Mouse (Mus musculus): ENCODE data around the gene Rbm47.
A peak's percentile ranks its signal among the peaks of the same experiment; 100 is the strongest.

Gene Rbm47

GRCm38 (mm10) chr5:66165748-66166147, 7.2 kb downstream of the Rbm47 start:
- DNase-seq (ENCODE audit: low spot score in 2 of 2): no peak

DNA sequence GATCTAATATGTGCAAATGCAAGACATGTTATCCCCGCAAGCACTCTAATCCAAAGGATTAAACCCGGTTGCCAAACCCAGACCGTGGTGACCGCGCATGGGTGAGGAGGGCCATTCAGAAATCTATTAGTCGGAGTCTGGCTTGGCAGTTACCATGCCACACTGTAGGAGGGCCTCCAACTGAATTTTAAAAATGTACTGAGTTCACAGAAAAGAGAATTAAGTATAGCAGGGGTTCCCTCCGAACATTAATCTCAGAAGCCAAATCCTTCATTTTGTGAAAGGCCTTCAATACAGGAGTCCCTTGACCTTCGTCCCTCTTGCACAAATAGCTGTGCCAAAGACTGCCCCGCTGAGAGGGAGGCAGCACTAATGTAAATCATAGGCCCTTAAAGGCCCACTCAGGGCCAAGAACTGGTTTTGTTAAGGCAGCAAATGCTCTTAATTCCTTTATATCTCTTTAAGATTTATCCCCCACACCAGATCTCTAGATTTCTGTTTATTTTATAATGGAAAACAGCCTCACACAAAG, 16.4 kb downstream of the Rbm47 start:
- no peak for DNase-seq (ENCODE audit: low spot score in 2 of 2)

GRCm38 (mm10) chr5:66154616-66155015, 18.3 kb downstream of the Rbm47 start:
- DNase-seq (ENCODE audit: low spot score in 2 of 2): no peak

- DNase-seq (ENCODE audit: low spot score in 2 of 2): no peak
Observed at GRCm38 (mm10) chr5:66153486-66153885, 19.4 kb downstream of the Rbm47 start.

DNA sequence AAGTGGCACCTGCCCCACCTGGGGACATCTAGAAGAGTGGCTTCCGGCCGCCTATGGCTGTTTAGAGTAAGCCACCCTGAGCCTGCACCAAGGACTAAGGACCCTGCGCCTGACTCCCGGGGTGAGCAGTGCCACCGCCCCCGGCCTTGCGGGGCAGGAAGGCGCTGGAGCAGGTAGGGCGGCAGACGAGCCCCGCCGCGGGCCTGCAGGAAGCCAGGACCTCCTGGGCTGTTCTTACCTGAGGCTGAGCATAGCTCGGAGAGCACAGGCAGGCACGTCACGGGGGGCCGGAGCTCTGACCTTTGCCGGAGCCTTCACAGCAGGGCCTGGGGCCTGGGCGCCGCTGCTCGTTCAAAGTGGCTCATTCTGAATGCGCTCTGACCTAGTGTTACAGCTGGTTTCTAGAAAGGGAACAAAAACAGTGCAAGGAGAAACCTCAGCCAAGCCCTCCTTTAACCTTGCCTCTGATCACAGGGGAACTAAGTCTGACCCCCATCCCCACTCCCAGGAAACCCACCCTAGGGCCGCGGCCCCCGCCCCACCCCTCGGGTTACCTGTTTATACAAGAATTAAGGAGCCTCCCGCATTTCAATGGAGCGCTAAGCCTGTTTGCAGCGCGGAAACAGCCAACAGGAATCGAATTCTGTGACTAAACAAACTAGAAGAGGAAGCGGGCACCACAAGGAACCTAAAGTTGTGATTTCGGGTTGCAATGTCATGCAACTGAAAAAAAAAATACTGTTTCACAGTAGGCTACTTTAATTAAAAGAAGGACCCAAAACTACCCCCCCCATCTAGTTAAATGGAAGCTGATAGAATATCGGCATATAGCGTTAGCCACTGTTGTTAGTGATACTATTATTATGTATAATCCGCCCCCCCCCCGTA, 21.4 kb downstream of the Rbm47 start:
- DNase-seq (ENCODE audit: low spot score in 2 of 2): peak; percentile 34 to 36

- peak; percentile 14 to 23 for DNase-seq (ENCODE audit: low spot score in 2 of 2)
Observed at GRCm38 (mm10) chr5:66150706-66151300, 22.1 kb downstream of the Rbm47 start.

DNA sequence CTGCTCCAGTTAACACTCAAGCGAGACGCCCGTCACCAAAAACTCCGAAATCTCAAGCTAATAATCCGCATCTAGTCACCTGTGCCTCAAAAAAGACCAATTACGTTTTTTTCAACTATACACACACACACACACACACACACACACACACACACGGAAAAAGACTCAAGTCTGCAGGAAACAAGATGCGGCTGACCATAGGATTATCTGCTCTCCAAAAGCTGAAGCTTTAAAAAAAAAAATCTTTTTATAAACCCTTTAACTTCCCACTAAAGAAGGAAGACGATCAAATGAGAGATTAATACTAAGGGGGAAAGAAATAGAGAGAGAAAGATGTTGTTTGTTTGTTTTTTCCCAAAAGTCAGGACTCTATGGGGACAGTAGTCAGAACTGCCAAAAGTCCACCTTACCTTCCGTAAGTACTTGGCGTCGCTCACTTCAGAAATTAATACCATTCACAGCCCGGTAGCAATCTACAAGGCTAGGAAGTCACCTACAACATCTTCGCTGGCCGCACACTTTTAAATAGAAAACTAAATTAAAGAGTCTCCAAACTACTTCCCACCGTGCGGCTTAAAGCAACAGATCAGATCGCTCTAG, 22.7 kb downstream of the Rbm47 start:
- no peak for DNase-seq (ENCODE audit: low spot score in 2 of 2)

- no peak for DNase-seq (ENCODE audit: low spot score in 2 of 2)
Observed at GRCm38 (mm10) chr5:66149571-66149970, 23.3 kb downstream of the Rbm47 start.

GRCm38 (mm10) chr5:66149111-66149510, 23.8 kb downstream of the Rbm47 start:
- DNase-seq (ENCODE audit: low spot score in 2 of 2): no peak

GRCm38 (mm10) chr5:66147313-66147712, 25.6 kb downstream of the Rbm47 start:
- DNase-seq (ENCODE audit: low spot score in 2 of 2): no peak

DNA sequence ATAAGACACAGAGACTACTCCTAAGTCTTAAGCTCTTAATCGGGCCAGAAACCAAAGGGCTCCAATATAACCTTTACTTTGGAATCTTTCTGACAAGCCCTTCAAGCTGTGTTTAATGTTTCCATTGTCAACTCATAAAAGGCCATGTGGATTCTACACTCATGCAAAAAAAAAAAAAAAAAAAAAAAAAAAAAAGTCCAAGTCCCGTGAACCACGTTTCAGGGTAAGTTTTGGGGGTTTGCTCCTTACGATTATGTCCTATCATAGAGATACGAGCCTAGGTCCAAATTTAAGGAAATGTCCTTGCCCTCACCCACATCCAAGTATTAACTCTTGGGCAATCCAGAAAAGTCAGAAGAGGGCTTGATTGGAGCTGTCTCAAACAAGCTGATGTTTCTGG, 27.3 kb downstream of the Rbm47 start:
- no peak for DNase-seq (ENCODE audit: low spot score in 2 of 2)

DNA sequence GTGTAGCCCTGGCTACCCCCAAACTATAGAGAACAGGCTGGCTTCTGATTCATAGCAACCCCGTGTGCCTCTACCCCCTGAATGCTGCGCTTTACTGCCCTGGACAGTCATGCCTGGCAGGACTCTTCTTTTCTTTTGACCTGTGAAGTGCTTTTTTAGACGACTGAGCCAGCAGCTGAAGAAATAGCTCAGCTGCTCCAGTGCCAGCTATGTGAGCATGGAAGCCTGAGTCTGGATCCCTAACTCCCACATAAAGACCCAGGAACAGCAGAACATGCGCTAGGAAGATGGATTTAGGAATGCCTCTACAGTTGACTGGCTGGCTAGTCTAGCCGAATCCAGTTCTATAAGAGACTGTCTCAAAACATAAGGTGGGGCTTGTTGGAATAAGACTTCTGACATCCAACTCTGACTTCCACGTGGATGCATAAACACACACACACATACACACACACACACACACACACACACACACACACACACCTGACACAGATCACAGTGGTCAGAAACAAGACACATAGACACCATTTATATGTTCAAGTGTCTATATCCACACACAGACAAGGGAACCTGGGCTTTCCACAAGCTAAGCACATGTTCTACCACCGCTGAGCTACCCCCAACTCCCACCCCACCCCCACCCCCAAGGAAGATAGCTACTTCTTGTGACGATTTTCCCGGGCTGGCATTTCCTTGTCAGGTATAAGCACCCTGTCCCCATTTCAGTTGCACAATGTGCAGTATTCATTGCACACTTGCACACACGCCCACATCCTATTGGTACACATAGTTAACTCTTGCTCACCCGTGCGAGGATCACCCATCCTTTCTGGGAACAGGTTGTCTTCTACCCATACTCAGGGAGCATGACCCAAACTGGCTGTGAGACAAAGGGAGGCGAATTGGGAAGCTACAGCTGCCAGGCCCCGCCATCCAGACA, 29.6 kb downstream of the Rbm47 start:
- DNase-seq (ENCODE audit: low spot score in 2 of 2): no peak

DNA sequence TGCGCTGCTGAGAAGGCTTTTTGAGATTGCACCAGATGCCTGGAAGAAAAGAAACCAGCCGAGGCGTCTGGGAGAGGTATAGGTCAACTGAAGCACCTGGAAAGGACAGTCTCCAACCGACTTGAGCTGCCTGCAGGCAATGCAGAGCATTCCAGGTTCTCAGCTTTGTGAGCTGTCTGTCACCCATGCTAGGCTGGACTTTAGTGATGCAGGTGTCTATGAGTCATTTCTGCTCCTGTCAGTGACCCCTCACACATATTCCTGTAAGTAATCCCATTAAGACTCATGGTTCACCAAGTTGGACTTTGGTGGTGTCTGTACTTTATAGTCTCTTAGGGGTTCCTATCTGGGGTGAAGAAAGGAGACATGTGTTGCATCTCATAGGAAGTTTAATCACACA, 31.4 kb downstream of the Rbm47 start:
- no peak for DNase-seq (ENCODE audit: low spot score in 2 of 2)

- no peak for DNase-seq (ENCODE audit: low spot score in 2 of 2)
Observed at GRCm38 (mm10) chr5:66139634-66140295, 33.2 kb downstream of the Rbm47 start.

- DNase-seq (ENCODE audit: low spot score in 2 of 2): no peak
Observed at GRCm38 (mm10) chr5:66139171-66139570, 33.7 kb downstream of the Rbm47 start.

GRCm38 (mm10) chr5:66138597-66138996, 34.3 kb downstream of the Rbm47 start:
- no peak for DNase-seq (ENCODE audit: low spot score in 2 of 2)

GRCm38 (mm10) chr5:66137250-66137649, 35.7 kb downstream of the Rbm47 start:
- no peak for DNase-seq (ENCODE audit: low spot score in 2 of 2)

DNA sequence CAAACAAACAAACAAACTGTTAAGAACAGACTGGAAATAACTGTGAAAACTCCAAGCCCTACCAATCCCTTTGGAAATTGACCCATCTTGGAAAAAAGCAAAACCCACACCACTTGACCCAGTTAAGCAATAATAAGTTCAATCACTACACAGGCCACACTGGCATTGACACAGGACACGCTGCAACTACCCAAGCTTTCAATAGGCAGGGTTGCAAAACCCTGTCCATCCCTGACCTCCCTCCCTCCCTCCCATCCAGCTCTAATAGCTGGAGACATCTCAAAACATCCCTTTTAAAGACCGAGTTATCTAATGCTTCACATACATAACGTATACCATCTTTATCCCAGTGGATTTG, 37.1 kb downstream of the Rbm47 start:
- DNase-seq (ENCODE audit: low spot score in 2 of 2): no peak

DNA sequence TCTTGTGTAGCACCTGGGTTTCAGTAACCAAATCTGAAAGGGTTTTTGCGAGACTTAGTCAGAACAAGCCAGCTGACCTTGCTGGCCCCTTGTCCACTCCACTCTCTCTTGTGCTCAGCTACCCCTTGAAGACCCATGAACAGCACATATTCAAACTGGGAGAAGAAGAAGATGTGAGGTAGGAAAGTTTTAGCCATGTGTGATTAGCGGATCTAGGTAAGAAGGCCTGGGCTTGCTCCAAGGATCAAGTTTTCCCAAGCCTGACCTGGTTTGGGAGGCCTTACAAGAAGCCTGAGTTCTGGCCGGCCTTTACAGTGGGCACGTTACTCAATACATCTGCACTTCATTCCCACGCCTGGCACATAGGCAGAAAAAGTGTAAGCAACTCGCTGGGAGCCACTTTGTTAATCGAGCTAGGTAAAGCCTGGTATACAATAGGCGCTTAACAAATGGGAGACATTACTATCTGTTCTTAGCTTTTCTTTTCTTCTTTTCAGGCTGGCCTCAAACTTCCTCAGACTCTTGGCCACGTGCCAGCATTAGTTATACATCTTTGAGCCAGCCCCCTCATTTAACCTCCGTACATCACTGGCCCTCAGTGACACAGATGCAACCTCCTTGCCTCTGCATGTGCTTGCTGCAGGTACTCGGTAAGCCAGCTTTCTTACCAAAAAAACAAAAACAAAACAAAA, 37.6 kb downstream of the Rbm47 start:
- no peak for DNase-seq (ENCODE audit: low spot score in 2 of 2)

GRCm38 (mm10) chr5:66134578-66134977, 38.3 kb downstream of the Rbm47 start:
- no peak for DNase-seq (ENCODE audit: low spot score in 2 of 2)
